Mouse (Mus musculus) limb, embryonic 12.5 days (tissue): ENCODE data around the gene Wnt2b. TPM values are rescaled to one million over a fixed set of nuclear protein-coding genes. Genes with fewer than 3 reads are reported as not detected.

Experiments used
- ATAC-seq: fragments of 200-750 bp; cut with Nextera tagmentation; 2 replicates; pipeline ENCODE4 v1.8.0; 2017; ENCODE audit warnings: low read depth, moderate TSS enrichment; ENCODE audit not compliant: insufficient number of reproducible peaks, insufficient read depth, low FRiP score, low TSS enrichment
- H3K27ac ChIP-seq: fragments of 300-500 bp; sonication (generic); 2 replicates; pipeline ENCODE4 v1.5.1; 2016; ENCODE audit warnings: mild to moderate bottlenecking, moderate library complexity
- H3K27me3 ChIP-seq: fragments of 300-500 bp; sonication (generic); 2 replicates; pipeline ENCODE4 v1.6.1; 2016; ENCODE audit warnings: mild to moderate bottlenecking, moderate library complexity
- H3K36me3 ChIP-seq: fragments of 300-500 bp; sonication (generic); 2 replicates; pipeline ENCODE4 v1.6.1; 2016; ENCODE audit warnings: mild to moderate bottlenecking, moderate library complexity
- H3K4me1 ChIP-seq: fragments of 300-500 bp; sonication (generic); replicated peaks from 2 replicates; pipeline ENCODE4 v1.6.1; 2016
- H3K4me2 ChIP-seq: fragments of 300-500 bp; sonication (generic); 2 replicates; pipeline ENCODE4 v1.6.1; 2016; ENCODE audit warnings: mild to moderate bottlenecking, moderate library complexity
- H3K4me3 ChIP-seq: fragments of 300-500 bp; sonication (generic); replicated peaks from 2 replicates; pipeline ENCODE4 v1.5.1; 2016; ENCODE audit warnings: mild to moderate bottlenecking
- H3K9ac ChIP-seq: fragments of 300-500 bp; sonication (generic); replicated peaks from 2 replicates; pipeline ENCODE4 v1.6.1; 2016; ENCODE audit warnings: mild to moderate bottlenecking, moderate library complexity
- H3K9me3 ChIP-seq: fragments of 300-500 bp; sonication (generic); 2 replicates; pipeline ENCODE4 v1.6.1; 2016; ENCODE audit warnings: mild to moderate bottlenecking, moderate library complexity
- WGBS: fragments of 180-500 bp; shearing (Covaris S2); methylation state at CpG from one replicate; pipeline ENCODE4 v1.1.7; 2016; 5-methylcytosine and 5-hydroxymethylcytosine counted together
- polyA plus RNA-seq: library from polyadenylated mRNA; unstranded; fragments of >200 nt; fragmentation: Nextera tagmentation; extraction: Ambion mirVana; gene quantifications from 2 replicates; pipeline ENCODE4 v1.2.1, GENCODE M21; 2016

Gene Wnt2b
- polyA plus RNA-seq, 1 experiment from 2014 or later, result 0.69 TPM

- H3K9ac ChIP-seq, result no peak overlapping the region
- peak overlapping the region; percentile 79 for H3K27ac ChIP-seq
- H3K27me3 ChIP-seq, result no peaks in the 10 kb centered on the region
- 38% methylated on average over 3 of the region's 3 CpGs for WGBS
- H3K4me1 ChIP-seq, result peaks cover 36% of the 10 kb centered on the region
- ATAC-seq, result peak; percentile 45; the same call in 1 of the 2 replicates
- H3K4me2 ChIP-seq, result peak overlapping the region; percentile 15
- no peaks in the 10 kb centered on the region for H3K9me3 ChIP-seq
- H3K4me3 ChIP-seq, result no peak overlapping the region
- no peaks in the 10 kb centered on the region for H3K36me3 ChIP-seq
These were observed 32.7 kb upstream of the Wnt2b start for GRCm38 (mm10) chr3:104994415-104994841.

GRCm38 (mm10) chr3:104993800-104994199, 32.1 kb upstream of the Wnt2b start:
- H3K36me3 ChIP-seq, result no peaks in the 10 kb centered on the region
- peak overlapping the region; percentile 15; the same call in 1 of the 2 replicates for H3K4me2 ChIP-seq
- H3K27ac ChIP-seq, result peak overlapping the region; percentile 79
- peaks cover 29% of the 10 kb centered on the region for H3K4me1 ChIP-seq
- WGBS, result 37% methylated on average over 4 of the region's 4 CpGs
- no peak overlapping the region for H3K4me3 ChIP-seq
- no peaks in the 10 kb centered on the region for H3K27me3 ChIP-seq
- peak; percentile 57; the same call in 1 of the 2 replicates for ATAC-seq
- no peak overlapping the region for H3K9ac ChIP-seq
- no peaks in the 10 kb centered on the region for H3K9me3 ChIP-seq

- H3K27me3 ChIP-seq, result no peaks in the 10 kb centered on the region
- H3K9me3 ChIP-seq, result no peaks in the 10 kb centered on the region
- peak overlapping the region; percentile 32 for H3K4me2 ChIP-seq
- ATAC-seq, result peak; percentile 63; the same call in 1 of the 2 replicates
- WGBS, result 13% methylated on average over 23 of the region's 23 CpGs
- H3K36me3 ChIP-seq, result no peaks in the 10 kb centered on the region
- no peak overlapping the region for H3K9ac ChIP-seq
- H3K4me1 ChIP-seq, result peaks cover 20% of the 10 kb centered on the region
- no peak overlapping the region for H3K27ac ChIP-seq
- H3K4me3 ChIP-seq, result no peak overlapping the region
These were observed 31.1 kb upstream of the Wnt2b start for GRCm38 (mm10) chr3:104992709-104993388.

GRCm38 (mm10) chr3:104991703-104992102, 30.0 kb upstream of the Wnt2b start:
- Histone ChIP-seq H3K36me3 (no peaks in the 10 kb centered on the region), H3K4me1 (peaks cover 19% of the 10 kb centered on the region), H3K4me3 (no peak overlapping the region), H3K9me3 (no peaks in the 10 kb centered on the region), H3K4me2 (no peak overlapping the region), H3K9ac (no peak overlapping the region), H3K27ac (no peak overlapping the region), H3K27me3 (no peaks in the 10 kb centered on the region)
- 82% methylated on average over 5 of the region's 5 CpGs for WGBS
- no peak for ATAC-seq

- ATAC-seq, result no peak
- no peak overlapping the region for H3K9ac ChIP-seq
- peaks cover 19% of the 10 kb centered on the region; the same call in 1 of the 2 replicates for H3K4me1 ChIP-seq
- H3K4me2 ChIP-seq, result no peak overlapping the region
- H3K27ac ChIP-seq, result no peak overlapping the region
- no peak overlapping the region for H3K4me3 ChIP-seq
- H3K36me3 ChIP-seq, result no peaks in the 10 kb centered on the region
- WGBS, result 84% methylated on average over 5 of the region's 5 CpGs
- H3K27me3 ChIP-seq, result no peaks in the 10 kb centered on the region
- no peaks in the 10 kb centered on the region for H3K9me3 ChIP-seq
These were observed 26.2 kb upstream of the Wnt2b start for GRCm38 (mm10) chr3:104987884-104988283.

GRCm38 (mm10) chr3:104979735-104980134, 18.0 kb upstream of the Wnt2b start:
- no peak overlapping the region for H3K4me2 ChIP-seq
- WGBS, result 76% methylated on average over 5 of the region's 5 CpGs

GRCm38 (mm10) chr3:104967548-104968300, 6.0 kb upstream of the Wnt2b start:
- peak overlapping the region; percentile 56 for H3K4me3 ChIP-seq
- peak overlapping the region; percentile 71 for H3K4me2 ChIP-seq
- peak; percentile 61 for ATAC-seq
- H3K27me3 ChIP-seq, result peaks cover 19% of the 10 kb centered on the region
- H3K36me3 ChIP-seq, result no peaks in the 10 kb centered on the region
- H3K9ac ChIP-seq, result peak overlapping the region; percentile 71
- WGBS, result under 1% methylated on average over 49 of the region's 49 CpGs
- H3K9me3 ChIP-seq, result no peaks in the 10 kb centered on the region
- H3K4me1 ChIP-seq, result peaks cover 27% of the 10 kb centered on the region
- H3K27ac ChIP-seq, result peak overlapping the region; percentile 70

More at GRCm38 (mm10) chr3:104979735-104980134, 18.0 kb upstream of the Wnt2b start:
- H3K4me3 ChIP-seq, result no peak overlapping the region
- no peaks in the 10 kb centered on the region for H3K27me3 ChIP-seq
- no peaks in the 10 kb centered on the region for H3K36me3 ChIP-seq
- H3K27ac ChIP-seq, result no peak overlapping the region
- no peak overlapping the region for H3K9ac ChIP-seq
- ATAC-seq, result no peak
- H3K4me1 ChIP-seq, result peaks cover 7% of the 10 kb centered on the region; the same call in 1 of the 2 replicates
- H3K9me3 ChIP-seq, result no peaks in the 10 kb centered on the region

GRCm38 (mm10) chr3:104965991-104966554, 4.4 kb upstream of the Wnt2b start:
- no peak overlapping the region for H3K27ac ChIP-seq
- H3K27me3 ChIP-seq, result peaks cover 36% of the 10 kb centered on the region
- peaks cover 43% of the 10 kb centered on the region for H3K4me1 ChIP-seq
- H3K36me3 ChIP-seq, result no peaks in the 10 kb centered on the region
- no peaks in the 10 kb centered on the region for H3K9me3 ChIP-seq
- H3K4me2 ChIP-seq, result no peak overlapping the region
- ATAC-seq, result no peak
- no peak overlapping the region for H3K9ac ChIP-seq
- WGBS, result 74% methylated on average over 7 of the region's 7 CpGs
- H3K4me3 ChIP-seq, result no peak overlapping the region

GRCm38 (mm10) chr3:104965070-104965855, 3.5 kb upstream of the Wnt2b start:
- Histone ChIP-seq H3K36me3 (no peaks in the 10 kb centered on the region), H3K4me3 (no peak overlapping the region), H3K9me3 (no peaks in the 10 kb centered on the region), H3K4me1 (peaks cover 45% of the 10 kb centered on the region), H3K27me3 (peaks cover 44% of the 10 kb centered on the region), H3K9ac (no peak overlapping the region), H3K27ac (no peak overlapping the region), H3K4me2 (no peak overlapping the region)
- no peak for ATAC-seq
- 50% methylated on average over 8 of the region's 8 CpGs for WGBS

- Histone ChIP-seq H3K4me2 (peak overlapping the region; percentile 21; the same call in 1 of the 2 replicates), H3K27ac (no peak overlapping the region), H3K27me3 (peaks cover 60% of the 10 kb centered on the region), H3K9ac (no peak overlapping the region), H3K4me3 (no peak overlapping the region), H3K4me1 (peaks cover 49% of the 10 kb centered on the region), H3K9me3 (no peaks in the 10 kb centered on the region), H3K36me3 (no peaks in the 10 kb centered on the region)
- 22% methylated on average over 13 of the region's 13 CpGs for WGBS
- no peak for ATAC-seq
These were observed 1.9 kb upstream of the Wnt2b start for GRCm38 (mm10) chr3:104963331-104964276.
